Mouse (Mus musculus) mature B cell (primary cell): ENCODE measurements around the gene Thg1l.

ENCODE experiments used
- in situ Hi-C: fragments of 300-500 bp; cut with MboI; formaldehyde crosslinking; loops from 2 replicates; pipeline ENCODE4 v1.14.3; 2019

Thg1l gene

GRCm38 (mm10) chr11:45955127-45955627, at the start of gene Thg1l:
Gene Thg1l (minus strand): TSS chr11:45955494.
- in situ Hi-C loops = no loop called here

DNA sequence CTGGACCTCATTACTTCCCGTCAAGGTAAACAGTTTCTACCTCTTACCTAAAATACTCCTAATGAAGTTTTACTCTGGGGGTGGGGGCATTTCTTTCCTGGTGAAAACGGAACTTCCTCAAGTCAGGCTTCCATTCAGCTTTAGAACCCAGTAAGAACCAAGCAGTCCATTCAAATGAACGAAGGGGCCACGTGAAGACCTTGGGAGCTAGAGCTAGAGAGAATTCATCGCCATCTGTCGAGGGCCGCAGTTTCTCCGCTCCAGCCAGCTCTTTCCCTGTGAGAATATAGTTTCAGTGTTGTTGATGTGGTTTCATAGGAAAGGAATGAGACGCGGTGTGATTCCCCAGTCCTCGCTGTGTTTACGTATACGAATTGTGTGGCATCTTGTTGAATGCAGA, 36.8 kb upstream of the Thg1l start:
- in situ Hi-C loops = no loop called here

GRCm38 (mm10) chr11:45991604-45992003, 36.3 kb upstream of the Thg1l start:
- in situ Hi-C loops = no loop called here

GRCm38 (mm10) chr11:45980893-45981253, 25.6 kb upstream of the Thg1l start:
- in situ Hi-C loops = no loop called here

DNA sequence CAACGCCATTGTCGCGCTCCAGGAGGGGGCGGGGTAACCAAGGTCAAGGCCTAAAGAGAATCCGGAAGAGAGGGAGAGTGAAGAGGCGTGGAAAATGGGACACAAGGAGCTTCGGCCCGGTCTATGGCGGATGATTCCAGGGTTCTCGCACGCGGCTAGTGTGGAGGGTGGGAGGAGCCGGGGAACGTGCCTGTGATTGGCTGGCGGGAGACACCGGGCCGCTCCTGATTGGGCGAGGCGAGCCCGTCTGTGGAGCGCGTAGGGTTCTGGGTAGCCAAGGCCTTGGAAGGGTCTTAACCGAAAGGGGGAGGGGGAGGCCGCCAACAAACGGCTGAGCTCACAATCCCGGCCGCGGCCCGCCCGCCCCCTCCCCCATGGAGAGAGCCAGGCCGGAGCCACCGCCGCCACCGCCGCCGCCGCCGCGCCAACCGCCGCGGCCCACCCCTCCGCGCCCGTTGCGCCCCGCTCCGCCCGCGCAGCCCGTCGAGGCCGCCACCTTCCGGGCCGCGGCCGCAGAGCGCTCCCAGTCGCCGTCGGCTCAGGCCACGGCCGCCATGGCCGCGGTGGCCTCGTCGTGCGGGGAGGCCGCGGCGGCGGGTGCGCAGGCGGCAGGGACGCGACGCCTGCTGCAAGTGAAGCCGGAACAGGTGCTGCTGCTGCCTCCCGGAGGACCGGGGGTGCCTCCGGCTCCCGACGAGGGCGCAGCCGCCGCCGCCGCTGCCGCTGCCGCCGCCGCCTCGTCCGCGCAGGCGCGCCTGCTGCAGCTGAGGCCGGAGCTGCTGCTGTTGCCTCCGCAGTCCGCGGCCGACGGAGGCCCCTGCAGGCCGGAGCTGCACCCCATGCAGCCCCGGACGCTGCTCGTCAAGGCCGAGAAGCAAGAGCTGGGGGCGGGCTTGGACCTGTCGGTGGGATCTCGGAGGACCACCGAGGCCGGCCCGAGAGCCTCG, 24.9 kb upstream of the Thg1l start, which contains the start of gene Sox30:
Gene Sox30 (plus strand): TSS at position 365 of the 947 bp plus-strand sequence.
- in situ Hi-C loops = no loop called here

GRCm38 (mm10) chr11:45976061-45976460, 20.8 kb upstream of the Thg1l start:
- in situ Hi-C loops = no loop called here

- in situ Hi-C loops = no loop called here
Observed at GRCm38 (mm10) chr11:45974466-45974865, 19.2 kb upstream of the Thg1l start.

DNA sequence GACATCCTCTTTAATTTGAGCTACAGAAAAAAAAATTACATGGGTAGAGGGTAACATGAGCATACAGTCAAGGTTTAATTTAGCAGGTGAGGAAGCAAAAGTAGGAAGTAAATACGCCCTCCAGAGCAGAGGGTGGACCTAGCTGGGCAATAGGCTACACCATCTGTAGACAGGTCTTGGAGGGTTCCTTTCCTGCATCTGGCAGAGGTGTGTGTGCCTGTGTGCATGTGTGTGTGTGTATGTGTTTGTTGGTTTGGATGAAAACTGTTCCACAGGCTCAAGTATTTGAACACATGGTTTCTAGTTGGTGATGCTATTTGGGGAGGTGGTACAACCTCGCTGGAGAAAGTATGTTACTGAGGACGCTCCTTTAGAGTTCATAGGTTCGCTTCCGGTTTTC, 18.3 kb upstream of the Thg1l start:
- in situ Hi-C loops = no loop called here

- in situ Hi-C loops = no loop called here
Observed at GRCm38 (mm10) chr11:45968466-45968865, 13.2 kb upstream of the Thg1l start.

GRCm38 (mm10) chr11:45966896-45967295, 11.6 kb upstream of the Thg1l start:
- in situ Hi-C loops = no loop called here

DNA sequence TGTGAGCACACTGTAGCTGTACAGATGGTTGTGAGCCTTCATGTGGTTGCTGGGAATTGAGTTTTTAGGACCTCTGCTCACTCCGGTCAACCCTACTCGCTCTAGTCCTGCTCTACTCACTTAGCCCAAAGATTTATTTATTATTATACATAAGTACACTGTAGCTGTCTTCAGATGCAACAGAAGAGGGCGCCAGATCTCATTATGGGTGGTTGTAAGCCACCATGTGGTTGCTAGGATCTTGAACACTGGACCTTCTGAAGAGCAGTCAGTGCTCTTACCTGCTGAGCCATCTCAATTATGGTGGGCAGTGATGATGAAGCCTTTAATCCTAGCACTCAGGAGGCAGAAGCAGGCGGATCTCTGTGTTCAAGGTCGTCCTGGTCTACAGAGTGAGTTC, 4.7 kb upstream of the Thg1l start:
- in situ Hi-C loops = no loop called here

- in situ Hi-C loops = no loop called here
Observed at GRCm38 (mm10) chr11:45959598-45959997, 4.3 kb upstream of the Thg1l start.

DNA sequence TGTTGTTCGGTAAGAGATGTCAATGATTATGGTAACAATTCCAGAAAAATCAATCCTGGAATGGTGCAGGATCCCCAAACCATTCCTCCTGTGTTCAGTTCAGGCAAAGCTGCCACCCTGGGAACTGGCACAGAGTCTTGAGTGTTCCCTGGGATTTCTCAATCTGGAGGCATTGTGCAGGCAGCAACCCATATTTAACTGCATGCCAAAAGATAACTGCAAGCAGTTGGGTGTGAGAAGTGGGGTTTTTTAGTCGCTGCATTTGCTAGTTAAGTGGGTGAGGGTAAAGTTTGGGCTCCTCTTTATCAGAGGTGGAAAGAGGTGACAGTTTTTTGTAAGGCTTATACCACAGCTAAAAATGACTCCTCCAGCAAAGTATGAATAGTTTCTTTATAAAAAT, 7.8 kb downstream of the Thg1l start:
- in situ Hi-C loops = loop anchor here (10.0 kb wide), 1 partner anchor 267 kb away; no protein-coding TSS in a partner anchor

- in situ Hi-C loops = loop anchor here (10.0 kb wide), 1 partner anchor 268 kb away; no protein-coding TSS in a partner anchor
Observed at GRCm38 (mm10) chr11:45946796-45947195, 8.5 kb downstream of the Thg1l start.

GRCm38 (mm10) chr11:45944643-45945156, 10.6 kb downstream of the Thg1l start, which contains the start of gene Lsm11:
Gene Lsm11 (minus strand): TSS chr11:45944935.
- in situ Hi-C loops = loop anchor here (10.0 kb wide), 1 partner anchor 270 kb away; no protein-coding TSS in a partner anchor

- in situ Hi-C loops = loop anchor here (10.0 kb wide), 1 partner anchor 271 kb away; no protein-coding TSS in a partner anchor
Observed at GRCm38 (mm10) chr11:45943891-45944642, 11.2 kb downstream of the Thg1l start.

DNA sequence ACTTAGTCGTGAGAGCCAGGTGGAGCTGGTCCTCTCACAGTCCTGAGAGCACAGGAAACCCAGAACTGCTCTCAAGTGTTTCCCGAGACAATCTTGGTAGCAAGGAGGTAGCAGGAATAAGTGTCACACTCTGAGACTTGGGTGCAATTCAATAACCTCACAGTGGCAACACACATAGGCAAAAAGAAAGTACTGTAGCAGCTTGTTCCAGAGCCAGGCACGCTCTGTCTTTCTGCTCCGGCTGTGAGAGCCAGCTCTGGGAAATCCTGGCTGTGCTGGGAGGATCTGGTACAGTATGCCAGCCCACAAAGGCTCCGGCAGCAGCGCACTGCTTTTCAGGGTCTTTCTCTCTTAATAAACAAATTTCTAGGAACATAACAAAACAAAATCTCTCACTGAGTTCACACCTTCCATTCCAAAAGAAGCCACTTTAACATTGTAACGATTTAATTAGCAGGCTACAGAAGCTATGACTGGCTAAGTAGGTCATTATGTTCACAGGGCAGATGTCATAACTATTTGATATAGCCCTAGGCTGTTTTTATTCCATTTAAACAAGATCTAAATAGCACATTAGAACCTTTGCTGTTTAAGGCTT, 12.1 kb downstream of the Thg1l start:
- in situ Hi-C loops = loop anchor here (10.0 kb wide), 1 partner anchor 272 kb away; no protein-coding TSS in a partner anchor

- in situ Hi-C loops = loop anchor here (10.0 kb wide), 1 partner anchor 273 kb away; no protein-coding TSS in a partner anchor
Observed at GRCm38 (mm10) chr11:45942281-45942680, 13.0 kb downstream of the Thg1l start.

GRCm38 (mm10) chr11:45938917-45939316, 16.4 kb downstream of the Thg1l start:
- in situ Hi-C loops = no loop called here

- in situ Hi-C loops = no loop called here
Observed at GRCm38 (mm10) chr11:45937478-45937877, 17.8 kb downstream of the Thg1l start.

- in situ Hi-C loops = no loop called here
Observed at GRCm38 (mm10) chr11:45932771-45933170, 22.5 kb downstream of the Thg1l start.
